Mouse (Mus musculus) forebrain, postnatal 0 days (tissue): Measurements from ENCODE around the gene Kctd6. TPM values are rescaled to one million over a fixed set of nuclear protein-coding genes. Genes with fewer than 3 reads are reported as not detected.

Experiments
- ATAC-seq: fragments of 200-750 bp; cut with Nextera tagmentation; 2 replicates; pipeline ENCODE4 v1.8.0; 2017; ENCODE audit warnings: mild to moderate bottlenecking, moderate library complexity
- DNase-seq: peaks from one replicate; pipeline ENCODE4 v3.0.0-alpha.2; 2015
- H3K27ac ChIP-seq: fragments of 300-500 bp; sonication (generic); 2 replicates; pipeline ENCODE4 v1.5.1; 2014; ENCODE audit warnings: low read depth, mild to moderate bottlenecking, antibody characterized with exemption, low read length, moderate library complexity, mixed read lengths
- H3K27me3 ChIP-seq: fragments of 300-500 bp; sonication (generic); 2 replicates; pipeline ENCODE4 v1.6.1; 2014; ENCODE audit warnings: mild to moderate bottlenecking, low read length, mixed read lengths; ENCODE audit not compliant: insufficient read depth
- H3K36me3 ChIP-seq: fragments of 300-500 bp; sonication (generic); 2 replicates; pipeline ENCODE4 v1.6.1; 2014; ENCODE audit warnings: mild to moderate bottlenecking, moderate library complexity; ENCODE audit not compliant: insufficient read depth
- H3K4me1 ChIP-seq: fragments of 300-500 bp; sonication (generic); 2 replicates; pipeline ENCODE4 v1.6.1; 2014; ENCODE audit warnings: antibody characterized with exemption; ENCODE audit not compliant: insufficient read depth
- H3K4me2 ChIP-seq: fragments of 300-500 bp; sonication (generic); 2 replicates; pipeline ENCODE4 v1.6.1; 2014; ENCODE audit warnings: low read depth, mild to moderate bottlenecking, moderate library complexity
- H3K4me3 ChIP-seq: fragments of 300-500 bp; sonication (generic); 2 replicates; pipeline ENCODE4 v1.5.1; 2014; ENCODE audit warnings: low read depth, low read length, mixed read lengths
- H3K9ac ChIP-seq: fragments of 300-500 bp; sonication (generic); 2 replicates; pipeline ENCODE4 v1.6.1; 2014; ENCODE audit warnings: mild to moderate bottlenecking
- H3K9me3 ChIP-seq: fragments of 300-500 bp; sonication (generic); 2 replicates; pipeline ENCODE4 v1.6.1; 2016; ENCODE audit warnings: low read length
- CTCF ChIP-seq: sonication (generic); IDR thresholded peaks from 2 replicates; pipeline ENCODE4 v1.5.1; 2016; ENCODE audit warnings: antibody characterized with exemption, control low read depth, low read depth
- WGBS: fragments of 180-500 bp; shearing (Covaris S2); extraction: QIAGEN DNeasy Blood & Tissue Kit; methylation state at CpG from one replicate; pipeline ENCODE4 v1.1.7; 2014; 5-methylcytosine and 5-hydroxymethylcytosine counted together
- polyA plus RNA-seq: library from polyadenylated mRNA; unstranded; fragments of >200 nt; fragmentation: Nextera tagmentation; extraction: Ambion mirVana; gene quantifications from 2 replicates; pipeline ENCODE4 v1.2.1, GENCODE M21; 2015
- total RNA-seq: library from RNA; depleted of rRNA; stranded (reverse); fragments of >200 nt; gene quantifications from 2 replicates; pipeline ENCODE4 v1.2.3, GENCODE M21; 2014

Kctd6 gene
- total and polyA plus RNA-seq, 2 experiments from 2014 or later = 27.0 to 42.0 TPM

GRCm38 (mm10) chr14:8214299-8215207 is 613 bp downstream of the Kctd6 start:
- Histone ChIP-seq H3K36me3 (no peaks in the 10 kb centered on the region), H3K4me2 (peak overlapping the region; percentile 79), H3K4me3 (peak overlapping the region; percentile 82), H3K9ac (peak overlapping the region; percentile 81), H3K4me1 (peaks cover 6% of the 10 kb centered on the region; the same call in 1 of the 2 replicates), H3K27me3 (no peaks in the 10 kb centered on the region), H3K9me3 (no peaks in the 10 kb centered on the region), H3K27ac (peak overlapping the region; percentile 92)
- WGBS = 3% methylated on average over 53 of the region's 63 CpGs
- ATAC-seq = peak; percentile 81
- peak; percentile 52 for DNase-seq
- TF ChIP-seq CTCF = no peak

DNA sequence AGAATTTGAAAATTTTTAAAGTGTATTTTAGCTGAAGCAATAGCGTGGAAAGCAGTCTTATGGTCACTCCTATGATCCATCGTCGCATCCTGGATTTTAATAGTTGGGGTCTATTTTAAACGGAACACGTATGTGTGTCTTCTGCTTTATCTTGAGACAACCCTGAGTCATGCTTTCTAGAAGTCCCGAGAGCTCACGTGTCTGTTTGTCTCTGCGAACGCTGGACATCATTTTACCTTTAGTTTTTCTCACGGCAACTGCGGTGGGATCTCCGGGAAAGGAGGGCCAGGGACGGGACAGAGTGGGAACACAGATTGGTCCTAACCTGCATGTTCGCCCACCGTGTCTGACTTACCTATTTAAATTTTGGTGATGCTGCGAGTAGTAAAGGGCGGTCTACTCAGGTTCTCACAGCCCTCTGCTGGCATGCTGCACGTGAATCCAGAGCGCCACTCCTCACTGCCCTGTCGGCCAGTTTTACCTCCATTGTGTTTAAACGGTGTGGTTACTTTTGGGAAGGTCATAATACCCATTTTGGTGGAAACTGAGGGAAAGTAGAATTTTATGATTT is 1.4 kb downstream of the Kctd6 start:
- H3K27ac ChIP-seq = no peak overlapping the region
- H3K9me3 ChIP-seq = no peaks in the 10 kb centered on the region
- TF ChIP-seq CTCF = 0 out of 2 replicates have a peak, but pooled peaks have one; percentile 31
- peak overlapping the region; percentile 81 for H3K9ac ChIP-seq
- H3K36me3 ChIP-seq = no peaks in the 10 kb centered on the region
- peaks cover 5% of the 10 kb centered on the region; the same call in 1 of the 2 replicates for H3K4me1 ChIP-seq
- WGBS = 18% methylated on average over 21 of the region's 21 CpGs
- peak overlapping the region; percentile 82 for H3K4me3 ChIP-seq
- DNase-seq (no peak), ATAC-seq (no peak)
- H3K4me2 ChIP-seq = peak overlapping the region; percentile 79
- no peaks in the 10 kb centered on the region for H3K27me3 ChIP-seq

GRCm38 (mm10) chr14:8216100-8216499 is 2.2 kb downstream of the Kctd6 start:
- DNase-seq (no peak), ATAC-seq (no peak)
- H3K36me3 ChIP-seq = no peaks in the 10 kb centered on the region
- WGBS = 57% methylated on average over 5 of the region's 5 CpGs
- peaks cover 5% of the 10 kb centered on the region; the same call in 1 of the 2 replicates for H3K4me1 ChIP-seq
- H3K27ac ChIP-seq = no peak overlapping the region
- no peaks in the 10 kb centered on the region for H3K27me3 ChIP-seq
- TF ChIP-seq CTCF = no peak
- H3K9me3 ChIP-seq = no peaks in the 10 kb centered on the region
- H3K4me2 ChIP-seq = peak overlapping the region; percentile 79
- H3K4me3 ChIP-seq = peak overlapping the region; percentile 82; the same call in 1 of the 2 replicates
- no peak overlapping the region for H3K9ac ChIP-seq

- no peak overlapping the region for H3K4me3 ChIP-seq
- no peaks in the 10 kb centered on the region for H3K27me3 ChIP-seq
- TF ChIP-seq CTCF = peak; percentile 30
- H3K27ac ChIP-seq = 0 out of 2 replicates have a peak overlapping the region, but pooled peaks have one; percentile 45
- 0 out of 2 replicates have a peak overlapping the region, but pooled peaks have one; percentile 3 for H3K4me2 ChIP-seq
- H3K9me3 ChIP-seq = no peaks in the 10 kb centered on the region
- DNase-seq (peak; percentile 35), ATAC-seq (no peak)
- H3K36me3 ChIP-seq = peaks cover 9% of the 10 kb centered on the region
- WGBS = 22% methylated on average over 7 of the region's 7 CpGs
- H3K4me1 ChIP-seq = peaks cover 5% of the 10 kb centered on the region; the same call in 1 of the 2 replicates
- H3K9ac ChIP-seq = no peak overlapping the region
Measured at GRCm38 (mm10) chr14:8218238-8218637, 4.3 kb downstream of the Kctd6 start.

- ATAC-seq (peak; percentile 23), DNase-seq (peak; percentile 36)
- H3K27ac ChIP-seq = peak overlapping the region; percentile 45; the same call in 1 of the 2 replicates
- 15% methylated on average over 10 of the region's 10 CpGs for WGBS
- no peak overlapping the region for H3K4me3 ChIP-seq
- H3K4me2 ChIP-seq = peak overlapping the region; percentile 3; the same call in 1 of the 2 replicates
- H3K36me3 ChIP-seq = peaks cover 12% of the 10 kb centered on the region
- no peaks in the 10 kb centered on the region for H3K27me3 ChIP-seq
- TF ChIP-seq CTCF = no peak
- no peaks in the 10 kb centered on the region for H3K9me3 ChIP-seq
- H3K4me1 ChIP-seq = peaks cover 5% of the 10 kb centered on the region; the same call in 1 of the 2 replicates
- H3K9ac ChIP-seq = no peak overlapping the region
Measured at GRCm38 (mm10) chr14:8218730-8219380, 4.9 kb downstream of the Kctd6 start.

- H3K4me3 ChIP-seq = no peak overlapping the region
- no peak for ATAC-seq
- no peaks in the 10 kb centered on the region for H3K9me3 ChIP-seq
- DNase-seq = peak; percentile 3
- no peak overlapping the region for H3K4me2 ChIP-seq
- H3K9ac ChIP-seq = no peak overlapping the region
- H3K4me1 ChIP-seq = peaks cover 5% of the 10 kb centered on the region; the same call in 1 of the 2 replicates
- no peaks in the 10 kb centered on the region for H3K27me3 ChIP-seq
- TF ChIP-seq CTCF = no peak
- 0 out of 2 replicates have a peak overlapping the region, but pooled peaks have one; percentile 21 for H3K27ac ChIP-seq
- 47% methylated on average over 11 of the region's 11 CpGs for WGBS
- peaks cover 13% of the 10 kb centered on the region for H3K36me3 ChIP-seq
Measured at GRCm38 (mm10) chr14:8219876-8220275, 5.9 kb downstream of the Kctd6 start.
